Mouse (Mus musculus) CH12.LX (cell line): Measurements from ENCODE around the gene D230025D16Rik. TPM values are rescaled to one million over a fixed set of nuclear protein-coding genes. Genes with fewer than 3 reads are reported as not detected.
A peak's percentile ranks its signal among the peaks of the same experiment; 100 is the strongest.

Source experiments
- DNase-seq: peaks from one replicate; pipeline ENCODE4 v3.0.0-alpha.2; 2013; ENCODE audit errors: extremely low read depth
- H3K27ac ChIP-seq: 2 replicates; pipeline ENCODE4 v1.5.1; 2012; ENCODE audit warnings: low read depth, mild to moderate bottlenecking, control low read depth, moderate library complexity; ENCODE audit not compliant: insufficient read depth
- H3K27me3 ChIP-seq: replicated peaks from 2 replicates; pipeline ENCODE3; 2012; ENCODE audit warnings: inconsistent platforms
- H3K36me3 ChIP-seq, 2 experiments: replicated peaks in 1 of 2; 2 replicates each; pipeline versions ENCODE3 to v1.6.1; 2012; ENCODE audit warnings: inconsistent platforms in 1 of 2, low read length in 1 of 2, mild to moderate bottlenecking in 1 of 2, mixed read lengths in 1 of 2, moderate library complexity in 1 of 2; ENCODE audit not compliant: control insufficient read depth in 1 of 2, insufficient read depth in 1 of 2
- H3K4me1 ChIP-seq, 2 experiments: 2 replicates each; pipeline ENCODE4 v1.6.1; 2012; ENCODE audit warnings: inconsistent platforms in 1 of 2, moderate library complexity in 1 of 2; ENCODE audit not compliant: insufficient read depth in 2 of 2, control insufficient read depth in 1 of 2
- H3K4me2 ChIP-seq: 2 replicates; pipeline ENCODE4 v1.6.1; 2012; ENCODE audit warnings: low read depth, mild to moderate bottlenecking, control low read depth; ENCODE audit not compliant: poor library complexity, insufficient read depth, severe bottlenecking
- H3K4me3 ChIP-seq, 3 experiments: fragments of 150-350 bp in 1 of 3; sonication (generic) in 1 of 3; replicated peaks in 1 of 3; 2 replicates each; pipeline versions ENCODE3 to v1.5.1; 2011 to 2012; ENCODE audit warnings: low read depth in 2 of 3, low read length in 2 of 3, mild to moderate bottlenecking in 2 of 3, moderate library complexity in 2 of 3, control low read depth in 1 of 3, improper control_type of control experiment in 1 of 3, inconsistent platforms in 1 of 3, mixed read lengths in 1 of 3; ENCODE audit not compliant: poor library complexity in 1 of 3
- H3K79me2 ChIP-seq: replicated peaks from 2 replicates; pipeline ENCODE4 v1.6.1; 2012; ENCODE audit warnings: mild to moderate bottlenecking, moderate library complexity; ENCODE audit not compliant: control insufficient read depth, poor library complexity, insufficient read depth, severe bottlenecking; ENCODE audit errors: extremely low read depth
- H3K9ac ChIP-seq: 2 replicates; pipeline ENCODE4 v1.6.1; 2012; ENCODE audit warnings: low read depth, mild to moderate bottlenecking, control low read depth, moderate library complexity; ENCODE audit not compliant: insufficient read depth
- H3K9me3 ChIP-seq: replicated peaks from 2 replicates; pipeline ENCODE3; 2012; ENCODE audit warnings: low read length, inconsistent platforms, mixed read lengths
- BHLHE40 ChIP-seq: IDR thresholded peaks from 2 replicates; pipeline ENCODE4 v1.6.1; 2011; ENCODE audit warnings: mild to moderate bottlenecking, low read depth, low read length, improper control_type of control experiment
- CHD1 ChIP-seq: IDR thresholded peaks from 2 replicates; pipeline ENCODE4 v1.6.1; 2012; ENCODE audit warnings: low read depth, low read length, improper control_type of control experiment, inconsistent platforms
- CHD2 ChIP-seq: IDR thresholded peaks from 2 replicates; pipeline ENCODE4 v1.6.1; 2011; ENCODE audit warnings: low read length, improper control_type of control experiment
- CTCF ChIP-seq, 2 experiments: IDR thresholded peaks in 1 of 2; conservative IDR thresholded peaks in 1 of 2; 2 replicates each; pipeline ENCODE4 v1.5.1; 2011 to 2012; ENCODE audit warnings: low read depth in 2 of 2, low read length in 2 of 2, improper control_type of control experiment in 1 of 2, inconsistent platforms in 1 of 2, mild to moderate bottlenecking in 1 of 2, moderate library complexity in 1 of 2
- E2F4 ChIP-seq: IDR thresholded peaks from 2 replicates; pipeline ENCODE4 v1.6.1; 2011; ENCODE audit warnings: low read depth, low read length, improper control_type of control experiment; ENCODE audit not compliant: insufficient replicate concordance
- ELF1 ChIP-seq: IDR thresholded peaks from 2 replicates; pipeline ENCODE4 v1.6.1; 2014; ENCODE audit warnings: low read depth, mild to moderate bottlenecking, inconsistent platforms, low read length, improper control_type of control experiment
- EP300 ChIP-seq: IDR thresholded peaks from 2 replicates; pipeline ENCODE4 v1.6.1; 2011; ENCODE audit warnings: low read length, improper control_type of control experiment
- ETS1 ChIP-seq: conservative IDR thresholded peaks from 2 replicates; pipeline ENCODE4 v1.6.1; 2012; ENCODE audit warnings: low read depth, mild to moderate bottlenecking, inconsistent platforms, low read length, improper control_type of control experiment, moderate library complexity
- GABPA ChIP-seq: IDR thresholded peaks from 2 replicates; pipeline ENCODE4 v1.6.1; 2012; ENCODE audit warnings: low read depth, low read length, improper control_type of control experiment, inconsistent platforms; ENCODE audit not compliant: insufficient replicate concordance
- HCFC1 ChIP-seq: IDR thresholded peaks from 2 replicates; pipeline ENCODE4 v1.6.1; 2012; ENCODE audit warnings: low read depth, mild to moderate bottlenecking, inconsistent platforms, low read length, improper control_type of control experiment
- IRF4 ChIP-seq: IDR thresholded peaks from 2 replicates; pipeline ENCODE4 v1.6.1; 2014; ENCODE audit warnings: low read depth, mild to moderate bottlenecking, inconsistent platforms, low read length, improper control_type of control experiment
- JUN ChIP-seq: IDR thresholded peaks from 2 replicates; pipeline ENCODE4 v1.6.1; 2011; ENCODE audit warnings: low read depth, mild to moderate bottlenecking, low read length, improper control_type of control experiment, moderate library complexity; ENCODE audit not compliant: insufficient read depth
- JUND ChIP-seq: conservative IDR thresholded peaks from 2 replicates; pipeline ENCODE4 v1.6.1; 2011; ENCODE audit warnings: low read depth, low read length, improper control_type of control experiment
- KAT2A ChIP-seq: IDR thresholded peaks from 2 replicates; pipeline ENCODE4 v1.6.1; 2012; ENCODE audit warnings: low read length, improper control_type of control experiment, inconsistent platforms; ENCODE audit not compliant: insufficient replicate concordance
- MAFK ChIP-seq: IDR thresholded peaks from 2 replicates; pipeline ENCODE4 v1.6.1; 2011; ENCODE audit warnings: low read length, improper control_type of control experiment; ENCODE audit not compliant: insufficient replicate concordance
- MAX ChIP-seq: IDR thresholded peaks from 2 replicates; pipeline ENCODE4 v1.6.1; 2011; ENCODE audit warnings: low read length, improper control_type of control experiment
- MAZ ChIP-seq: IDR thresholded peaks from 2 replicates; pipeline ENCODE4 v1.6.1; 2012; ENCODE audit warnings: low read depth, mild to moderate bottlenecking, inconsistent platforms, low read length, improper control_type of control experiment, moderate library complexity
- MEF2A ChIP-seq: IDR thresholded peaks from 2 replicates; pipeline ENCODE4 v1.6.1; 2014; ENCODE audit warnings: low read depth, mild to moderate bottlenecking, inconsistent platforms, low read length, improper control_type of control experiment, borderline replicate concordance
- MXI1 ChIP-seq: IDR thresholded peaks from 2 replicates; pipeline ENCODE4 v1.6.1; 2011; ENCODE audit warnings: mild to moderate bottlenecking, low read depth, low read length, improper control_type of control experiment
- MYC ChIP-seq: IDR thresholded peaks from 2 replicates; pipeline ENCODE4 v1.6.1; 2011; ENCODE audit warnings: low read depth, mild to moderate bottlenecking, improper control_type of control experiment, low read length
- NELFE ChIP-seq: IDR thresholded peaks from 2 replicates; pipeline ENCODE4 v1.6.1; 2011; ENCODE audit warnings: low read depth, low read length, improper control_type of control experiment
- NRF1 ChIP-seq: IDR thresholded peaks from 2 replicates; pipeline ENCODE4 v1.6.1; 2014; ENCODE audit warnings: low read depth, mild to moderate bottlenecking, inconsistent platforms, low read length, improper control_type of control experiment, moderate library complexity
- PAX5 ChIP-seq: IDR thresholded peaks from 2 replicates; pipeline ENCODE4 v1.6.1; 2012; ENCODE audit warnings: low read length, inconsistent platforms, mixed read lengths
- POLR2A ChIP-seq: IDR thresholded peaks from 2 replicates; pipeline ENCODE4 v1.6.1; 2011; ENCODE audit warnings: low read depth, mild to moderate bottlenecking, improper control_type of control experiment, low read length
- POLR2AphosphoS2 ChIP-seq: IDR thresholded peaks from 2 replicates; pipeline ENCODE4 v1.6.1; 2011; ENCODE audit warnings: low read depth, low read length, improper control_type of control experiment
- RAD21 ChIP-seq: IDR thresholded peaks from 2 replicates; pipeline ENCODE4 v1.6.1; 2011; ENCODE audit warnings: low read depth, mild to moderate bottlenecking, low read length, improper control_type of control experiment, moderate library complexity
- RCOR1 ChIP-seq: conservative IDR thresholded peaks from 2 replicates; pipeline ENCODE4 v1.6.1; 2012; ENCODE audit warnings: low read depth, mild to moderate bottlenecking, inconsistent platforms, low read length, improper control_type of control experiment
- SIN3A ChIP-seq: IDR thresholded peaks from 2 replicates; pipeline ENCODE4 v1.6.1; 2012; ENCODE audit warnings: low read length, improper control_type of control experiment, inconsistent platforms
- SMC3 ChIP-seq: IDR thresholded peaks from 2 replicates; pipeline ENCODE4 v1.6.1; 2011; ENCODE audit warnings: low read depth, low read length, improper control_type of control experiment
- TBP ChIP-seq: conservative IDR thresholded peaks from 2 replicates; pipeline ENCODE4 v1.6.1; 2011; ENCODE audit warnings: low read depth, low read length, improper control_type of control experiment
- TCF12 ChIP-seq: IDR thresholded peaks from 2 replicates; pipeline ENCODE4 v1.6.1; 2014; ENCODE audit warnings: low read depth, mild to moderate bottlenecking, inconsistent platforms, low read length, improper control_type of control experiment
- UBTF ChIP-seq: IDR thresholded peaks from 2 replicates; pipeline ENCODE4 v1.6.1; 2012; ENCODE audit warnings: low read depth, mild to moderate bottlenecking, inconsistent platforms, low read length, improper control_type of control experiment, moderate library complexity
- USF1 ChIP-seq: IDR thresholded peaks from 2 replicates; pipeline ENCODE4 v1.6.1; 2014; ENCODE audit warnings: low read depth, mild to moderate bottlenecking, inconsistent platforms, low read length, improper control_type of control experiment
- USF2 ChIP-seq: conservative IDR thresholded peaks from 2 replicates; pipeline ENCODE4 v1.6.1; 2011; ENCODE audit warnings: low read depth, low read length, improper control_type of control experiment
- ZC3H11A ChIP-seq: IDR thresholded peaks from 2 replicates; pipeline ENCODE4 v1.6.1; 2012; ENCODE audit warnings: low read depth, mild to moderate bottlenecking, inconsistent platforms, low read length, improper control_type of control experiment
- ZKSCAN1 ChIP-seq: IDR thresholded peaks from 2 replicates; pipeline ENCODE4 v1.6.1; 2012; ENCODE audit warnings: low read depth, inconsistent platforms, low read length, improper control_type of control experiment, borderline replicate concordance
- ZMIZ1 ChIP-seq: IDR thresholded peaks from 2 replicates; pipeline ENCODE4 v1.6.1; 2012; ENCODE audit warnings: low read depth, mild to moderate bottlenecking, inconsistent platforms, low read length, improper control_type of control experiment
- ZNF384 ChIP-seq: IDR thresholded peaks from 2 replicates; pipeline ENCODE4 v1.6.1; 2012; ENCODE audit warnings: low read depth, low read length, improper control_type of control experiment, inconsistent platforms
- dilution Hi-C: fragments of 300-500 bp; cut with MboI; formaldehyde crosslinking; loops from 2 replicates; pipeline ENCODE4 v1.14.3; 2020; ENCODE audit warnings: low sequenced_read_pairs; ENCODE audit not compliant: extremely low pct_unique_long_range_greater_than_20kb, extremely low pct_ligation_motif_present
- in situ Hi-C: fragments of 300-500 bp; cut with MboI; formaldehyde crosslinking; loops from 3 replicates; pipeline ENCODE4 v1.14.3; 2019; ENCODE audit warnings: low sequenced_read_pairs, low pct_ligation_motif_present, low pct_unique_long_range_greater_than_20kb, mixed read lengths
- polyA plus RNA-seq: library from polyadenylated mRNA; unstranded; fragments of >175 nt; gene quantifications from 2 replicates; pipeline ENCODE4 v1.2.1, GENCODE M21; 2012; ENCODE audit warnings: low read depth; ENCODE audit not compliant: insufficient read length
- total RNA-seq, 2 experiments: library from RNA; depleted of rRNA; stranded (reverse); fragments of 300-350 nt in 1 of 2; fragments of >200 nt in 1 of 2; gene quantifications; 2 replicates each; pipeline ENCODE4 v1.2.3; 2012 to 2014

The D230025D16Rik gene
- total and polyA plus RNA-seq, 3 experiments: 10.7 to 21.5 (median 14.0) TPM

GRCm38 (mm10) chr8:105265128-105265527 is 40.2 kb downstream of the D230025D16Rik start:
- in situ Hi-C loops: no loop called here
- peak overlapping the region; percentile 64 for H3K9ac ChIP-seq

GRCm38 (mm10) chr8:105266775-105267174 is 41.8 kb downstream of the D230025D16Rik start:
- dilution Hi-C loops: no loop called here
- H3K36me3 ChIP-seq: peaks cover 22 to 40% of the 10 kb centered on the region in 2 experiments
- H3K79me2 ChIP-seq: no peaks in the 10 kb centered on the region
- no peak overlapping the region for H3K9ac ChIP-seq
- peaks cover 0 to 24% of the 10 kb centered on the region in 2 experiments; a peak in 2 of 4 replicates for H3K4me1 ChIP-seq
- peaks cover 19% of the 10 kb centered on the region for H3K9me3 ChIP-seq
- H3K4me3 ChIP-seq: peak overlapping the region in 1 of 3 experiments; percentile 1
- no peaks in the 10 kb centered on the region for H3K27me3 ChIP-seq
- no peak overlapping the region for H3K27ac ChIP-seq
- TF ChIP-seq MAZ: 0 out of 2 replicates have a peak, but pooled peaks have one; percentile 50
- TF ChIP-seq IRF4: peak; percentile 26; the same call in 1 of the 2 replicates
- TF ChIP-seq CHD1: no peak
- peak; percentile 54 for TF ChIP-seq ETS1
- peak; percentile 51; the same call in 1 of the 2 replicates for TF ChIP-seq EP300
- TF ChIP-seq SIN3A: 0 out of 2 replicates have a peak, but pooled peaks have one; percentile 26
- in situ Hi-C loops: no loop called here
- DNase-seq: peak; percentile 90
- H3K4me2 ChIP-seq: no peak overlapping the region

More at GRCm38 (mm10) chr8:105265128-105265527, 40.2 kb downstream of the D230025D16Rik start:
- Histone ChIP-seq H3K4me2 (peak overlapping the region; percentile 52), H3K9me3 (peaks cover 23% of the 10 kb centered on the region), H3K36me3 (peaks cover 22 to 38% of the 10 kb centered on the region in 2 experiments), H3K27me3 (no peaks in the 10 kb centered on the region), H3K4me1 (peaks cover 4 to 40% of the 10 kb centered on the region in 2 experiments; a peak in 3 of 4 replicates), H3K79me2 (no peaks in the 10 kb centered on the region), H3K27ac (peak overlapping the region; percentile 13; the same call in 1 of the 2 replicates), H3K4me3 (peak overlapping the region; percentile 79 to 86 (median 83))
- dilution Hi-C loops: no loop called here
- DNase-seq: peak; percentile 81
- no peak for TF ChIP-seq ZC3H11A
- no peak; the same call in 1 of the 2 replicates for TF ChIP-seq HCFC1
- no peak for TF ChIP-seq JUND
- TF ChIP-seq EP300: no peak
- TF ChIP-seq BHLHE40: no peak
- peak; percentile 53; the same call in 1 of the 2 replicates for TF ChIP-seq NELFE
- TF ChIP-seq NRF1: no peak
- TF ChIP-seq JUN: no peak
- no peak for TF ChIP-seq ETS1
- no peak for TF ChIP-seq CHD2
- peak; percentile 86 for TF ChIP-seq MXI1
- TF ChIP-seq TBP: 0 out of 2 replicates have a peak, but pooled peaks have one; percentile 42
- TF ChIP-seq RCOR1: no peak
- TF ChIP-seq MAX: peak; percentile 55; the same call in 1 of the 2 replicates
- TF ChIP-seq RAD21: no peak
- 0 out of 2 replicates have a peak, but pooled peaks have one; percentile 36 for TF ChIP-seq CHD1
- no peak for TF ChIP-seq SMC3
- TF ChIP-seq ELF1: peak; percentile 86
- 0 out of 2 replicates have a peak, but pooled peaks have one; percentile 11 for TF ChIP-seq MEF2A
- 0 out of 2 replicates have a peak, but pooled peaks have one; percentile 46 for TF ChIP-seq MYC
- TF ChIP-seq USF2: no peak
- TF ChIP-seq USF1: no peak
- TF ChIP-seq MAZ: 0 out of 2 replicates have a peak, but pooled peaks have one; percentile 55
- TF ChIP-seq GABPA: no peak
- no peak; the same call in 1 of the 2 replicates for TF ChIP-seq IRF4
- no peak for TF ChIP-seq POLR2AphosphoS2
- no peak for TF ChIP-seq ZNF384
- TF ChIP-seq SIN3A: peak; percentile 92
- TF ChIP-seq KAT2A: no peak
- TF ChIP-seq UBTF: no peak
- 0 out of 2 replicates have a peak, but pooled peaks have one; percentile 38 for TF ChIP-seq TCF12
- no peak for TF ChIP-seq MAFK
- TF ChIP-seq CTCF (conservative IDR thresholded peaks at IDR 0.05 in 1 of 2, IDR thresholded peaks at IDR 0.05 in 1 of 2; ENCODE audit: low read depth in 2 of 2, low read length in 2 of 2): no peak
- TF ChIP-seq ZKSCAN1: no peak
- TF ChIP-seq PAX5: no peak
- TF ChIP-seq ZMIZ1: no peak
- peak; percentile 56; the same call in 1 of the 2 replicates for TF ChIP-seq POLR2A
- no peak for TF ChIP-seq E2F4
